Mouse (Mus musculus): ENCODE results near the gene Psma6.

The Psma6 gene

DNA sequence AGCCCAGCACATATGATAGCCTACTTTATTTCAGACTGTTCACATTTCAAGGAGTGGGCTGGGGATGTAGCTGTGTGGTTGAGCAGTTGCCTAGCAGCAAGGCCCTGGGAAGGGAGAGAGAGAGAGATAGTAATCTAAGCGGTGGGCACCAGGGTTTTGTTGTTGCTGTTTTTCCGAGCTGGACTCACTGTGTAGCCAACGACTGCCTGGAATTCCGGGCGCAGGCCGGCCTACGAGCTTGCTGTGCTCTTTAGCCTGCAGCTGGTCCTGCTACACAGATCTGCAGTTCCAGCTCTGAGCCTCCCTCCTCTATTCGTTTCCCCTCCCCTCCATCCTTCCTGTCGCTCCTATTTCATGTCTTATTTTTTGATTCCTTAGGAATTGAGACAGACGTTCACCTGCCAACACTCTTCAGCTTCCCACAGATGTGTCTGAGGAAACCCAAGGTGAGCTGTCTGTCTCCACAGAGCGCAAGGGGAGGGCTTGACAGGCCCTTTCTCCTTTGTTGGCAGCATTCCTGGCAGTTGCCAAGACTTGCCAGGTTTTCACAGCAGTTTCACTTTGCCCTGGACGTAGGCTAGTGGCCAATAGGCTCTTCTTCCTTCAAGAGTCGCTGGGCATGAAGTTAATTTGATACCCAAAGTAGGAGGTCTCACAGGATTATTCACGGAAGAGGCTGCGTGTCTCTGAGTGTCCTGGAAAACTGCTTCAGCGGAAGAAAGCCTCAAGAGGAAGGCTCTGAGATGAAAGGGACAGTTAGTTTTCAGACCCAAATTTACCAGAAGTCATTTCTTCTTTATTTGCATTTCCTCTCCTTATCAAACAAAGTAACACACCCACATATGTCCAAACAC, 80.2 kb downstream of the Psma6 start:
- no peak for DNase-seq (ENCODE audit: low read depth, low spot score)

DNA sequence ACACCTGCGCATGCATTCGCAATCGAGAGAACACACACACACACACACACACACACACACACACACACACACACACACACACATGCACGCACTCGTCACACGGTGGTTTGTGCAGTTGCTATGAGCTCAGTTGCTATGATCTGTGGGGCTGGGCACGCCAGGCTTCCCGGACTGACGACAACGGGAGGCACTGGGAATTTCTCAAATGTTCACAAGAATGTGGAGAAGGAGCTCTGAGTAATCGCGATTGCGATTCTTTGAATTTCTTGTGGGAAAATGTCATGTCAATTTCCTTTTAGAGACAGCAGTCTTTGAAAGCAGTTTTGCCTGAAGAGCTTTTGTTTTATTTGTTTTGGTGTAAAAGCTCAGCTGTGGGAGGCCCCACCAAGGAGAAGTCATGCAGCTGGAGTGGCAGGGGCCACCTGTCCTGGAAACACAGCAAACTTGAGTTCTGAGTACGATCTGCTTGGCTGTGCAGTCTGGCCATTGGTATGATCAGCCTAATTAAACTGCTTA, 80.9 kb downstream of the Psma6 start:
- no peak for DNase-seq (ENCODE audit: low read depth, low spot score)

DNA sequence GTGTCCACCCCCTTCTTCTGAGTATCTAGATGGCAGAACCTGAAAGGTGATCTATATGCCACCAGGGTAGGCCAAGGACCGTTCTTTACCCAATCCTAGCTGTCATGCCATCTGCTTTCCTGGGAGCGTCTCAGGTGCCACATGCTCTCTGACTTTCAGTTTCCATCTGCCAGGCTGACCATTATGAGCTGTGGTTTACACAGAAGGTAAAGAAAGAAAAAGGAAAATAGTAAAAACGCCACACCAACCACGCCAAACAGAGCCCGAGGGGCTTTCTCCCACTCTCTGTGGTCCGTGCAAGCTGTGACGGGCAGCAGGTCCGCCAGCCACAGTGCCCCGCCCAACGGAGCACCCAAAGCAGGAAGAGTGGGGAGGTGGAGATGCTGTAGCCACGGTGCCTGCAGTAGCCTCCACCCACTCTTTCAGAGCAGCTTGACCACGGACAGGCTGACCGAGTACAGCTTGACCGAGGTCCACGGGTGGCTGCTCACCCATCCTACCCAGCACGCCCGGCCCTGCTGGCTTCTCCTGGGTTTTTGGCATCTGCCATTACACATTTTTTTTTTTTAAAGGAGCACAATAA, 81.5 kb downstream of the Psma6 start:
- no peak for DNase-seq (ENCODE audit: low read depth, low spot score)

DNA sequence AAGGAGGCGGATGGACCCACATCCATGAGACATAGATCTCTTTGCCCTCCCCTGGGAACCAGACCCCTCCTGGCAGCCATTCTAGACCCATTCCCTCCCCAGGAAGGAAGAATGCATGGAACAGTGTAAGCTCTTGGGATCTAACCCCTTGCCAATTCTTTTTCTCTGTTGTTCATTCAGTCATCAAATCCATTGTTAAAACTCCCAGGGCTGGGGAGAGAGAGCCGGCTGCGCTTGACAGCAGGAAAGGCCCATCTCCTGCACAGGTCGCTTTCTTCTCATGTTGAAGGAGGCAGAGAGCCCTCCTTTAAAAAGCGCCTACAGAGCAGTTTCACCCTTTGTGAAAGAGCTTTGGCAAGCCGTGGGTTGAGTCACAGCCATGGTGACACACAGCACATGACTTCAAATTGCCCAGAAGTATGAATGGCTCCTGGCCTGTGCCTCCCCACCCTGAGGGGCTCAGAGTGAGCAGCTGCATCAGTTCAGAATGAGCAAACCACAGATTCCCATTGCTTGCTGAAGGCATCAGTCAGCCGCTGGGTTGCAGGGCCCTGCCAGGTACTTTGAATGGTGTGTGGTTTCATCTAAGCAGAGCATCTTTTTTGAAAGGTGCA, 82.2 kb downstream of the Psma6 start:
- DNase-seq (ENCODE audit: low read depth, low spot score): no peak

DNA sequence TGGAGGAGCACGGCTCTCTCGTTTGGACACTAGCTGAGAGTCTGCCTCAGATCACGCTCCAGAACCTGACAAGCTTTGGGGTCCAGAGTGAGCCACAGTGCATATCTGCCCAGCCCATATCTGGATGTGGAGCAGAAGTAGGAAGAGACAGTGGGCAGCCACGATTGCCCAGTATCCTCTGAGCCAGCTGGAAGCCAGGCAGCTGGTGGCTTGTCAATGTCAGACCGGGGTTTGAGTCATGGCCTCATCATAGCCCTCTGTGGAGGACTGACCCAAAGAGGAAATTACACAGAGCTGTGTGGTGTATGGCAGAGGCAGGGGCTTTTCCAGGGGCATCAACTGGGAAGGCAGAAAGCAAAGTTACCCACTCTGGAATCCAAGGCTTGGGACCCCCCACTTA, 82.8 kb downstream of the Psma6 start:
- DNase-seq (ENCODE audit: low read depth, low spot score): no peak

DNA sequence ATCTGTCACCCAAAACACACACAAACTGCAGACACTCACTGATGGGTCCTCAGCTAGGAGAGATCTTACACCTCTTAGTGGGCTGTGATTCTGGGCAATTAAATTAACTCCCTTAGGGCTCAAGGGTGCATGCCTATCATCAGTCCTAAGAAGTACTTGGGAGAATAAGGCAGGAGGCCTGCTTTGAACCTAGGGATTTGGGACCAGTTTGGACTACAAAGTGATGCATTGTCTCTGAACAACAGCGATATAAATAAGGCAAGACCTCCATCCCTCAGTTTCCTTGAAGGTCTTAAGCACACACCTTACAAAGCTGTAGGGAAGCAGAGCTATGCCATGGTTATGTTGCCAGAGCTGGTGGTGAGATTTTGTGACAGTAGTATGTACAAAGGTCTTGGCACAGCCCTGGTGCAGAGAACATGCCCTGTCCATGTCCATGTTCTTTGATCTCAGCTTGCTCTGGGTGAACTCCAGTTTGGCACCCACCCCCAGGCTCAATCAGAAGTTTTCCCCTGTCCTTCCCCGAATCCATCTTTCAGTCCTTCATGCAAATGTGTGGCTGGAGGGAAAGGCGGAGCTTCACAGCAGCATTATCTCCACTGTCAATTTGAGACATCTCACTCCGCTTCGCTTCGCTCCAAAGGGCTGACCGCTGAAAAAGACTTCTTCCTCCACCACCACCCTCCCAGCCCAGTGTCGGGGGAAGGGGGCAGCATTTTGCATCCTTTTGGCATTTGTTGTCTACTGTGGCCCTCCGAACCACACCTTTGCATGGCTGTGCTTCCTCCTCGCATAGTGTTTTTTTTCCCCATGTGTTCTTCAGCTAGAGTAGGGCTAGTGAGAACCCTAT, 83.5 kb downstream of the Psma6 start:
- DNase-seq (ENCODE audit: low read depth, low spot score): no peak
